Mouse (Mus musculus) erythroid progenitor cell, adult 5-6 weeks (primary cell): ENCODE measurements around the gene Unc13a. TPM values are rescaled to one million over a fixed set of nuclear protein-coding genes. Genes with fewer than 3 reads are reported as not detected.

Experiments
- ATAC-seq: replicated peaks from 2 replicates; pipeline ENCODE4 v1.8.0; 2016; ENCODE audit warnings: moderate number of reproducible peaks, mild to moderate bottlenecking, moderate TSS enrichment, inconsistent platforms; ENCODE audit not compliant: poor library complexity, low FRiP score, severe bottlenecking
- total RNA-seq, 2 experiments: library from RNA; stranded (forward) in 1 of 2; stranded (reverse) in 1 of 2; fragments of 150-400 nt in 1 of 2; fragments of 186-747, 209-891 nt in 1 of 2; gene quantifications; 2 replicates each; pipeline versions ENCODE4 v1.2.3 to v1.2.4; 2015 to 2017; ENCODE audit warnings: low replicate concordance in 2 of 2

Gene Unc13a
- total RNA-seq, 2 experiments from 2014 or later: not detected

DNA sequence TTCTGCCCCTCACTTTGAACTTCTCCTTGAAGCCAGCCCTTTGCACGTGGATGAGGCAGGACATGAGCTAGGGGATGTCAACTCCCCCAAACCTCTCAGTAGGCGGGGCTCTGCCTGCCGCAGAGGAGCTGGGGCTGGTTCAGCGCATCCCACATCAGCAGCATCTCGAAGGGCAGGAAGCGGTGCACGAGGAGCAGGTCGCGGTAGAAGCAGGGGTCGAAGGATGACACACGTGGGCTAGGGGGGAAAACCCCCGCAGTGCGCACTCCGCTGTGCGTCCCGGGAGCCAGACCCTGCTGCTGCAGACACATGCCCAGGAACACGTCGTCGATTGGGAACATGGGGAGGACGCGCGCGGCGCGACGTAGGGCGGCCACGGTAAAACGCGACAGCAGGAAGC, 21.0 kb upstream of the Unc13a start:
- no peak for ATAC-seq

DNA sequence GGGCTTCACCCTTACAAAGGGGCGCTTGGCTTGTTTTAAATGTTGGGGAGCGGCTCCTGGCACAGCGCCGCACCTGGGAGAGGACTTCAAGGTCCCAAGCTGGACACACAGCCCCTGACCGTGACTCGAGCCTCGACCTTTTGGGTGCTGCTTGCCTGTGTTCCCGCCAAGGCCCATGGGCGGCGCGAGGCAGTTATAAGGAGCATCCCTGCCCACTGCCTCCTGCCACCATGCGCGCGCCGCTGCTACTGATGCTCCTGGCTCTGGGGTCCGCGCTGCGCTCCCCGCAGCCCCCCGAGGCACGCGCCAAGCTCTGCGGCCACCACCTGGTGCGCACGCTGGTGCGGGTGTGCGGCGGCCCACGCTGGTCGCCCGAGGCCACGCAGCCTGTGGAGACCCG, 17.5 kb upstream of the Unc13a start, which contains the start of gene Insl3:
TSS of gene Insl3 (plus strand) at position 187 of the 400 bp plus-strand sequence.
- no peak for ATAC-seq

DNA sequence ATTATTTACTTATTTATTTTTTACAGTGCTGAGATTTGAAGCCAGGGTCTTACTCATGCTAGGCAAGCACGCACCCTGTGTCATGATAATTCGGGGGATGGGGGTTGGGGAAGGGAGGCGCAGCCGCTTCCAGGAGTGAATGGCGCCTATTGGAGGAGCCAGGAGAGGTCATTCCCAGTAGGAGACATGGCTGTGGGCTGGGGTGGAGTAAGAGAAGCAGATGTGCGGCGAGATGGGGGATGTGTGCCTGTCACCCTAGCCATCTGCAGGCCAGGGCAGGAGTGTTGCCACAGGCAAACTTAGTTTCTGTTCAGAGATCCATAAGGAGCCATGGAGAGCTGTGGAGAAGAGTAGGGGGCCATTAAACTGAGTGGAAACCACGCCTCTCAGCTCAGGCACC, 16.1 kb upstream of the Unc13a start:
- ATAC-seq: no peak

DNA sequence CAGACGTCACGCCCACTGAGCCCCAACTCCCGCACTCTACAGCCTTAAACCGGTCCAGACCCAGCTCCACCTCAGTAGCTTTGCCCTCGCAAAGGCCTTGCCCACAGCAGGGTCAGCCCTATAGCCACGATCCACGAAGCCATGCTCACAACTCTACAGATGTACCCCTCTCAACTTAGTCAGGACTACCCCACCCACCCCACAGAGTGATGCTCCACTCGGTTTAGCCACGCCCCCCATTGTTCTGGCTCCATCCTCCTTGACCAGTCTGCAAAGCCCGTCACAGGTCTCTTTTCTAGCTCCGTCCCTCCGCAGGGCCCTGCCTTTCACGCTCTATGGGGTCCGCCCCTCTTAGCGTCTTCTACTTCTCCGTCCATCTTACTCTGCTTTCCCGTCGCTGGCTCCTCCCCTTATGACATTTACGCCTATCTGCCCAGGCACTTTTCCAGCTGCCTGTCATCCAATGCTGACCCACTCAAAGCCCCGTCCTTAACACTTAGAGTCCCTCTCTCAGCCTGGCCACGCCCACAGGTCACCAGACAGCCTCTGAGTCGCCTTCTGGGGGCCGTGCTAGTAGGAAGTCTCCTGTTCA, 14.7 kb upstream of the Unc13a start:
- no peak for ATAC-seq

DNA sequence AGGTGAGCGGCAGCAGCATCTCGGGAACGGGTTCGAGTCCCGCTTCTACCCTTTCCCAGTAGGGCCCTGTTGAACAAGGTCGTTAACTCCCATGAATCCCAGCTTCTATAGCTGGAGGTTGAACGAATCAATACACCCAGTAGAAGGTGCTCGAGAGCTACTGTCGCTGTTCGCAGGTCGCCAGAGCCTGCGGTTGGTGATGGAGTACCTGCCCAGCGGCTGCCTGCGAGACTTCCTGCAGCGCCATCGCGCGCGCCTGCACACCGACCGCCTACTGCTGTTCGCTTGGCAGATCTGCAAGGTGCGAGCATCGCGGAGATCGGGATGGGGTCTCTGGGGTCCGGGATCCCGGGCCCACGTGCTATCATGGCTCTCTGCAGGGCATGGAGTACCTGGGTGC, 14.0 kb upstream of the Unc13a start:
- ATAC-seq: no peak

DNA sequence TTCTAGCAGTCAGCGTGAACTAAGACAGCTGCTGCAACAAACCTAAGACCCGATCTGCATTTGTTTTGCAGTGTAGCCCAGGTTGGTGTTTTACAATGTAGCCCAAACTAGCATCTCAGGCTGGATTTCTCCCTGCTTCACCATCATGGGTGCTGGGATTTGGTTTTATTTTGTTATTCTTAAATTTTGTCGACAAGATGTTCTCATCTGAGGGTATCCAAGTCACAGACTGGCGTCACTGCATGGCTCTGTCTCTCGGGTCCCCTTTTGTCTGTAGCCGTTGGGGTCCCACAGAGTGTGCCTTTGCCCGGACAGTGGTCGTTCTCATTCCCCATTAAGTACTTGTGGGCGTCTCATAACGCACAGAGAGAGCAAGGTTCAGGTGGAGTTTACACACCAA, 13.1 kb upstream of the Unc13a start:
- no peak for ATAC-seq

DNA sequence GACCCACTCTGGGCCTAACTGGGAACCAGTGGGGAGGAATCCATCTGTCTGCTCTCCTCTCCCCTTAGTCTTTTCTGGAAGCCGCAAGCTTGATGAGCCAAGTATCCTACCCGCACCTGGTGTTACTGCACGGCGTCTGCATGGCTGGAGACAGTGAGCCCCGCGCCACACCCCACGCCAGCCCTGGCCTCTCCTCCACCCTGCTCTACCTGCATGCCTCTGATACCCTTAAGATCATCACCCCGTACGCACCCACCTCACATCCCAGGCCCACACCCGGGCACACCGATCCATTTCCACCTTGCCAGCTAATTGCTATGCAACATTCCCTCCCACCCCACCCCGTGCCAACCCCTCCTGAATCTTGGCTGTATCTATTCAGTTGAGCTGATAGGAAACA, 11.3 kb upstream of the Unc13a start:
- no peak for ATAC-seq

DNA sequence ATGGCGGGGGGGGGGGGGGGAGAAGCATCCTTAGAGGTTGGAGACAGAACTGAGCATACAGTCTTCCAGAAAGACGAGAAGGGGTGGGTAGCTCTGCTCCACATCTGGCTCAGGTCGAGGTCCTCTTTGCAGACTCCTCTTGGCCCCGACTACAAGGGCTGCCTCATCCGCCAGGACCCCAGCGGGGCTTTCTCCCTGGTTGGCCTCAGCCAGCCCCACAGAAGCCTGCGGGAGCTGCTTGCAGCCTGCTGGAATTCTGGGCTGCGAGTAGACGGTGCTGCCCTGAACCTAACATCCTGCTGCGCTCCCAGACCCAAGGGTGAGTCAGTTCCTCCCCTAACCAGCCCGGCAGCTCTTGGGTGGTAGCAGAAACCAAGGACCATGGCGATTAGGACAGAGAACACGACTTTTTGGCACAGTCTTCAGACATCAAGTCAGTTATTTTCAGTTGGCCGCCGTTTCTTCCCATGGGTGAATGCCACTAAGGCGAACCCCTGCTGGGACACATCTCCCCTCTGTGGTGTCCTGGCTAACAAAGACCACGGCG, 9.9 kb upstream of the Unc13a start:
- no peak for ATAC-seq

DNA sequence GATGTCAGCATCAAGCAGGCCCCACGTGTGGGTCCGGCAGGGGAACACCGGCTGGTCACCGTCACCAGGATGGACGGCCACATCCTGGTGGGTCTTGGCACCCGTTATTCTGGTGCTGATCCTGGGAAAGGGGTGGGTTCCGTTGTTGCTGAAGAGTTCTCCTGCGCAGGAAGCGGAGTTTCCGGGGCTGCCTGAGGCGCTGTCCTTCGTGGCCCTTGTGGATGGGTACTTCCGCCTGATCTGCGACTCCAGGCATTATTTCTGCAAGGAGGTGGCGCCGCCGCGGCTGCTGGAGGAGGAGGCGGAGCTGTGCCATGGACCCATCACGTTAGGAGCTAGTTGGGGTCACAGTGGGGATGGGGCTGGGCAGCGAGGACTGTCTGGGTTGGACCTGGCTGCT, 8.9 kb upstream of the Unc13a start:
- ATAC-seq: no peak

DNA sequence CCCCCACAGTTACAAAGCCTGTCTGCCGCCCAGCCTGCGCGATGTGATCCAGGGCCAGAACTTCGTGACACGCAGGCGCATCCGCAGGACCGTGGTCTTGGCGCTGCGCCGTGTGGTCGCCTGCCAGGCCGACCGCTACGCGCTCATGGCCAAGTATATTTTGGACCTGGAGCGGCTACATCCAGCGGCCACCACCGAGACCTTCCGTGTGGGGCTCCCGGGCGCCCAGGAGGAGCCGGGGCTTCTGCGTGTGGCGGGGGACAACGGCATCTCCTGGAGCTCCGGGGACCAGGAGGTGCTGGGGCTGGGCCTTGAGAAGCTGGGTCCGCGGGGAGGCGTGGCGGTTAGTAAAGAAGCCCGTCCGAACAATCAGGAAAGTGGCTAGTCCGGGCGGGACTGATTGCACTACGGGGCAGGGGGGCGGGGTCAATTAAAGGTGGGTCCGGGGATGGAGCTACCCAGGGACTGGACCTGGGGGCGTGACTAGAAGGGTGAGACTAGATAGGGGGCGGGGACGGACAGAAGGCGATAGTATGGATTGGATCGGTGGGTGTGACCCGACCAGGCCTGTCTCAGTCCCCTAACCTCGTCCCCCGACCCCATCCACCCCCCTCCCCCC, 8.1 kb upstream of the Unc13a start:
- no peak for ATAC-seq

DNA sequence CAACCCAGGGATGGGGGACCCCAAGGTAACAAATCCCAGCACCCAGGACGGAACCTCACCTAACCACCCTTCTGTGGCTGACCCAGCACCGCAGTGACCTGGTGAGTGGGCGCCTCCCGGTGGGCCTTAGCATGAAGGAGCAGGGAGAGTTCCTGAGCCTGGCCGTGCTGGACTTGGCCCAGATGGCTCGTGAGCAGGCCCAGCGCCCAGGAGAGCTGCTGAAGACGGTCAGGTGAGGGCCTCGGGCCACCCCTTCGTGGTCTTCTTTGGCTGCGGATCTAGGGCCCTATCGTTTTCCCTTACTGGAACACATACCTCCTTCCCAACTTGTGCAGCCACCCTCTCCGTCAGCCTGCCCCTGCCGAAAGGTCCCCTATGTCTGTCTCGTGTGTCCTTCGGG, 7.6 kb upstream of the Unc13a start:
- ATAC-seq: no peak

DNA sequence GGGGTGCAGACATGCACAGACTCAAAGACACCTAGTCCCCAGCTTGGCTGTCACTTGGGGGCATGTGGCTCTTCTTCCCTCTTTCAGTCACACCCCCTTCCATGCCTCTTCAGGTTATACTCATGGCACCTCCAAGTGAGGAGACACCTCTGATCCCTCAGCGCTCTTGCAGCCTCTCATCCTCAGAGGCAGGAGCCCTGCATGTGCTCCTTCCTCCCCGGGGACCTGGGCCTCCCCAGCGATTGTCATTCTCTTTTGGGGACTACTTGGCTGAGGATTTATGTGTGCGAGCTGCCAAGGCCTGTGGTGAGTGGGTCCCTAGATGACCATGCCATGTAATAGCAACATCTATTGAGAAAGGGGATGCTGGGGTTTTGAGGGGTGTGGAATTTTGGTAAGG, 6.7 kb upstream of the Unc13a start:
- ATAC-seq: no peak

DNA sequence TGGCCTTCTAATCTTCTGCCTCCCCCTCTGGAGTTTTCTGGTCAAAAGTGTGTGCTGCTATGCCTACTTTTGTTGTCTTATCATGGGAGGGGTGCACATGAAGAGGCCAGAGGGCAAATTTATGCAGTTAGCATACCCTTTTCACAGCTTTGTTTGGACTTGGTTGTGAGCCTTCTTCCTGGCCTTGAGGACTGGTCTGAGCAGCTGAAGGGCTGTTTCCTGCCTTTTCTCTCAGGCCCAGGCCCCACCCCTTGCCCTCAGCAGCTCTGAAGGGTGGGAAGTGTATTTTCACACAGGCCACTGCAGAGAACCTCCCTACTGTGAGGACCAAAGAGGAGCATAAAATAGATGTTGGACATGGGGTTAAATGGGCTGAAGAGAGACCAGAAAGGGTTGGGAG, 6.0 kb upstream of the Unc13a start:
- ATAC-seq: no peak

DNA sequence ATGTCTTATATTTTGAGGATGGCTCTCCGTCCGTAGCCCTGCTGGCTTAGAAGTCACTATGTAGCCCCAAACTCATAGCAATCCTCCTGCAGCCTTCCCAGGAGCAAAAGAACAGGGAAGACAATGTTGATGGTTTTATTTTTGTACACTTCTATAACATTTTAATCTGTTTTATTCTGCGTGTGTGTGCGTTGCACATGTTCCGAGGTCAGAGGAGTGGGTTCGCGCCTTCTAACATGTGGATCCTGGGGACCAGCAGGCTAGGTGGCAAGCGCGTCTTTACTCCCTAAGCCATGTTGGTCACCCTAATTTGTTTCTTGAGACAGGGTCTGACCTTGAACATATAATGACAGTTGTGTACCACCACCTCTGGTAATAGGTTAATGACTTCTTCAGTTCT, 5.2 kb upstream of the Unc13a start:
- ATAC-seq: no peak

DNA sequence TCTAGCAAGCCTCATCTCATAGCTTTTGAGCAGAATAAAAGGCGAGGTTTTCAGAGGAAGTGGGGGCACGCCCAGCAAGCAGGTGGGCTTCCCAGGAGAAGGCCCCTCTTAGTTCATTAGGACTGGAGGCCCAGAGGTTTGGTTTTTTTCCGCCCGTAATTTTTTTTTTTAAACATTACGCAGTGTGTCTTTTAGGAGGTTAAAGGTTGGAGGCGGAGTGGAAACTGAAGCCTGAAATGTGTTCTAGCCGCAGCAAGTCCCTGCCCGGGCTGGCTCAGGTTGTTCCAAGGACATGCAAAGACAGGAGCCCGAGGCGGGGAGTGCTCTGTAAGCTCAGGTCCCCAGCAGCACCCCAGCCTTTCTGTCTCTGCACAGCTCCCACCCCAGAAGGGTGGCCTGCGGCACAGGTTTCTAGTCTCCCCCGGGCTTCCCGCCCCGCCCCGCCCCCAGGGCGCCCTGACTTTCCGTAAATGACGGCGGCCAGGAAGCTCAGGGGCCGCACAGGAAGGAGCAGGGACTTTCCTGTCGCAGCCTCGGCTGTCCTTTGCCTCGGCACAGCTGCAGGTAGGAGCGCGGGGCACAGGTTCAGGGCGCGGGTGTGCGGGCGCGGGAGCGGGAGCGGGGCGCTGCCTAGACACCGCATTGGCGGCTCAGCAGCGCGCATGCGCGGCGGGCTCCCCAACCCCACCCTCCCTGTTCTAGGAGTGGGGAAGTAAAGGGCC, 4.6 kb upstream of the Unc13a start, which contains the start of gene Jak3:
TSS of gene Jak3 (plus strand) at position 277 of the 722 bp plus-strand sequence.
- ATAC-seq: peak; percentile 62

DNA sequence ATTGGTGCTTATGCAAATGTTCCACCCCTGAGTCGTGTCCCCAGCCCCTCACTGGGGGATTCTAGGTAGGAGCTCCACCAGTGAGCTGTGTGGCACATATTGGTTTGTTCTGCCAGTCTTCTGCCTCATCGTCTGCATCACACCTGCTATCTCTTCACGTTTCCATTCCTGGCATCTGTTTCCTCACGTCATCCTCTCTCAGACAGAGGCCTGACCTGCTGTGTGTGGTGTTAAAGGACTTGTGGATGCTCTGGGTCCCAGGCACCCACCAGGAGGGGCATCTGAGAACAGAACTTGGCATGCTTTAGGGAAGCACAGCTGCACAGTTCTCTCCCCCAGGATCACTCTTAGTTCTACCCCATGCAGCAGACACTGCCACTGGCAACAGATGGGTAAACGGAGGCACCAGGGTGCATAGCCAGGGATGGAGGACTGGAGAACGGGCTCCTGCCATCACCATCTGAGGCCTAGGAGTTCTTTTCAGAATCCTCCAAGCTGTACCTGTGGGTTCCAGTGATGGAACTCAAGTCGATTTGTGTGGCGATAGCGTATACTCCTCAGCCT, 4.0 kb upstream of the Unc13a start:
- ATAC-seq: no peak

DNA sequence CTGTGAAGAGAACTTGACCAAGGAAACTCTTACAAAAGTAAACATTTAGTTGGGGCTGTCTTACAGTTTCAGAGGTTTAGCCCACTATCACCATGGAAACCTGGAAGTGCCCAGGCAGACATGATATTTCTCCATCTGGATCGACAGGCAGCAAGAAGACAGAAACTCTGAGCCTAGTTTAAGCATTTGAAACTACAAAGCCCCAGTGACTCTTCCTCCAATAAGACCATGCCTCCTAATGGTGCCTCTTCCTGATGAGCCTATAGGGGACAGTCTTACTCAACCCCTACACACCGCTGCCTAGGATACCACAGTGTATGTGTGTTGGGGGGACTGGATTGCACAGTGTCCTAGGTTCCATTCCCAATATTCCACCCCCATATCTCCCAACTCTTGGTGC, 2.5 kb upstream of the Unc13a start:
- ATAC-seq: no peak

DNA sequence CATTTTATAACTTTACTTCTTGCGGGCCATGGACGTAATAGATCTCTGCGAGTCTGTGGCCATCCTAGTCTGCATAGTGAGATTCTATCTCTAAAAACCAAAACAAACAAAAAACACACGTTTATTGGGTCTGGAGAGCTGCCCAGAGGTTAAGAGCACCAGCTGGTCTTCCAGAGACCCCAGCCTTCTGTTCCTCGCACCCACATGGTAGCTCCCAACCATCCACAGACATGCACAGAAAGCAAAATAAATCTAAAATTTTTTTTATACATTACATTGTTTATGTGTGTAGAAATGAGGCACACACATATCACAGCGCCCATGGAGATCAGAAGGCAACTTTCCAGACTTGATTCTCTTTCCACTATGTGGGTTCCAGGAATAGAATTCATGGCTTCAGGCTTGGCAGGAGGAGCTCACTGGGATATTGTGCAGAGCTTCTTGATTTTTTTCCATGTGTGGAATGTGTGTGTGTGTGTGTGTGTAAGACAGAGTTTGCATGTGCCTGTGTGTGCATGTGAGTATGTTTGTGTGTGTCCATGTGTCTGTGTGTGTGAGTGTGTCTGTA, 695 bp upstream of the Unc13a start:
- ATAC-seq: no peak

DNA sequence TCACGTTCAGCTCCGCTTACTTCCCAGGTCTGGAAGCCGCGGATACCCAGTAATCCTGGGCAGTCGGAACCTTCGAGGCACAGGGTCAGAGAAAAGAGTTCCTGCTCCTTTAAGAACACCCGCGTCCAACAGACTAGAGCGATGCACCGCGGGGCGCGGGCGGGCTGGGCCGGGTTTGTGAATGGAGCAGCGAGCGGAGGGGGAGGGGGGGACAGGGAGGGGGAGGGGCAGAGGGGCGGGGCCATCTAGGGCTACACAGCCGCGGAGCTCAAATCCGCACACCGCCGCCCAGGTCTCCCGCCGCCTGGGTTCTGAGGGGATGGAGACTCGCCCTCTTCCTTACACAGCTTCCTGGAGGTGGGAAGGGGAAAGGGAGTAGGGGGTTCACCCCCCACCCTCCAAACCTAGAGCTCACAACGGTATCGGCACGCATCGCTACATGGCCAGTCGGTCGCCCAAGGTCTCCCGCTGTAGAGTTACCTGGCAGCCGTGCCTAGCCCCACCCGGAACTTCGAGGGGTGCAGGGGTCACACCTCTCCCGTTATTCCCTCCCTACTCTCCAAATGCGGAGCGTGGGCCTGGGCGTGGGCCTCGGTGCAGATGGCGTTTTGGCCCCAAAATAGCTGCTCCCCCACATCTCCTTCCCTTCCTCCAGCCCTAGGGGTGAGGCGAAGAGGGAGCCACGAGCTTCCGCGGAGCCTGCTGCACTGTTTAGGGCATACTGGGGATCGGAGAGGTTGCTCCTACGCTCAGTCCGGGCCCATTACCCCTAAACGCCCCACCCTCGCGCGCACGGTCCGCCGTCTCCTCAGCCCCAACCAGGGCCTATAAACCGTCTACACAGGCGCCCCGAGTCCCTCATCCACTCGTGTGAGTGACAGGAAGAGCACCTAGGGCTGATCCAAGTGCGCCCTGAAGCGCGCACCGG, 672 bp downstream of the Unc13a start:
- ATAC-seq: no peak
